Mouse (Mus musculus) liver, embryonic 18 days (tissue): Measurements from ENCODE around the gene Mptx2. TPM values are rescaled to one million over a fixed set of nuclear protein-coding genes. Genes with fewer than 3 reads are reported as not detected.

Source experiments
- polyA plus RNA-seq: library from polyadenylated mRNA; depleted of rRNA; stranded (reverse); fragments of >200 nt; gene quantifications from 2 replicates; pipeline ENCODE4 v1.2.3, GENCODE M21; 2012; rRNA removed

Gene Mptx2
- polyA plus RNA-seq: not detected in 2 replicates

GRCm38 (mm10) chr1:173277677-173278076 lies at the start of gene Mptx2:
Mptx2 (minus strand) TSS chr1:173277777.

GRCm38 (mm10) chr1:173265701-173266100 lies 11.9 kb downstream of the Mptx2 start, which contains the start of gene Olfr418:
Olfr418 (plus strand) TSS chr1:173266001.

GRCm38 (mm10) chr1:173227081-173227480 lies 50.5 kb downstream of the Mptx2 start, which contains the start of gene Fcer1a:
Fcer1a (minus strand) TSS chr1:173227214.

Other genes starting within 250 kb of the Mptx2 start
- gene Olfr1408, start 140.4 kb downstream of the Mptx2 start, polyA plus RNA-seq: not detected in 2 replicates
- gene Olfr1406, start 87.1 kb downstream of the Mptx2 start, polyA plus RNA-seq: not detected in 2 replicates
- gene Olfr218, start 80.0 kb downstream of the Mptx2 start, polyA plus RNA-seq: not detected in 2 replicates
- not detected in 2 replicates for gene Olfr1404, start 65.4 kb downstream of the Mptx2 start, polyA plus RNA-seq
- 0.04 TPM in 1 of 2 replicates, not detected in the other for gene Fcer1a, start 50.6 kb downstream of the Mptx2 start, polyA plus RNA-seq
- gene Olfr418, start 11.8 kb downstream of the Mptx2 start, polyA plus RNA-seq: not detected in 2 replicates
- 23.9 and 24.7 TPM in 2 replicates for gene Ackr1, start 56.0 kb upstream of the Mptx2 start, polyA plus RNA-seq
- gene Aim2, start 73.1 kb upstream of the Mptx2 start, polyA plus RNA-seq: 5.5 TPM in 2 replicates
- gene Cadm3, start 89.9 kb upstream of the Mptx2 start, polyA plus RNA-seq: 0.43 and 0.46 TPM in 2 replicates
- 2.0 and 3.0 TPM in 2 replicates for gene Ifi206, start 213.3 kb upstream of the Mptx2 start, polyA plus RNA-seq